Mouse (Mus musculus): ENCODE measurements at regions not wholly inside any gene's neighbourhood (a gene's known extent, or its start where the extent isn't known, plus 50 kb on each side); places are given as distances from the start of the nearest gene placed in this dataset.
A peak's percentile ranks its signal among the peaks of the same experiment; 100 is the strongest.
"Not testable (repeated sequence)": the region's sequence is repeated elsewhere in the genome, so short reads cannot be mapped to it uniquely, and the experiment has no call there.

GRCm38 (mm10) chr3:5806947-5807575 lies 56.5 kb downstream of the Gm8797 start:
- Histone ChIP-seq H3K27me3 (ENCODE audit: control insufficient read depth, insufficient read depth, low read depth, low read length) (no peaks in the 10 kb centered on the region), H3K4me2 (ENCODE audit: low read depth, low read length) (no peak overlapping the region), H3K9me3 (replicated peaks; ENCODE audit: control insufficient read depth, low read length) (no peaks in the 10 kb centered on the region), H3K4me1 (ENCODE audit: control insufficient read depth, low read depth, low read length) (no peaks in the 10 kb centered on the region), H3K36me3 (ENCODE audit: control insufficient read depth, insufficient read depth) (no peaks in the 10 kb centered on the region), H3K27ac (ENCODE audit: low read length) (no peak overlapping the region), H3K4me3 (ENCODE audit: low read depth, low read length) (no peak overlapping the region), H3K9ac (ENCODE audit: low read depth, low read length) (no peak overlapping the region)
- ATAC-seq (ENCODE audit: low read depth), result no peak
- WGBS (ENCODE audit: insufficient replicate concordance), result 64% methylated on average over 2 of the region's 2 CpGs

- Histone ChIP-seq H3K27me3 (ENCODE audit: control insufficient read depth, insufficient read depth, low read depth, low read length) (no peaks in the 10 kb centered on the region), H3K27ac (ENCODE audit: low read length) (no peak overlapping the region), H3K4me2 (ENCODE audit: low read depth, low read length) (no peak overlapping the region), H3K9ac (ENCODE audit: low read depth, low read length) (no peak overlapping the region), H3K4me1 (ENCODE audit: control insufficient read depth, low read depth, low read length) (no peaks in the 10 kb centered on the region), H3K4me3 (ENCODE audit: low read depth, low read length) (no peak overlapping the region), H3K9me3 (replicated peaks; ENCODE audit: control insufficient read depth, low read length) (no peaks in the 10 kb centered on the region), H3K36me3 (ENCODE audit: control insufficient read depth, insufficient read depth) (no peaks in the 10 kb centered on the region)
- ATAC-seq (ENCODE audit: low read depth), result no peak
- 62% methylated on average over 3 of the region's 3 CpGs for WGBS (ENCODE audit: insufficient replicate concordance)
Measured at GRCm38 (mm10) chr3:5811071-5811590, 60.5 kb downstream of the Gm8797 start.

GRCm38 (mm10) chr3:5820243-5820642 lies 69.6 kb downstream of the Gm8797 start:
- not testable (repeated sequence) for ATAC-seq (ENCODE audit: low read depth); H3K27me3 ChIP-seq (ENCODE audit: control insufficient read depth, insufficient read depth, low read depth, low read length)

GRCm38 (mm10) chr3:5860237-5860636 lies 109.6 kb downstream of the Gm8797 start:
- WGBS (ENCODE audit: insufficient replicate concordance), result 26% methylated on average over 18 of the region's 20 CpGs
- H3K27me3 ChIP-seq (ENCODE audit: control insufficient read depth, insufficient read depth, low read depth, low read length); H3K4me2 ChIP-seq (ENCODE audit: low read depth, low read length); H3K9ac ChIP-seq (ENCODE audit: low read depth, low read length); H3K4me1 ChIP-seq (ENCODE audit: control insufficient read depth, low read depth, low read length); H3K36me3 ChIP-seq (ENCODE audit: control insufficient read depth, insufficient read depth); H3K4me3 ChIP-seq (ENCODE audit: low read depth, low read length); H3K9me3 ChIP-seq (replicated peaks; ENCODE audit: control insufficient read depth, low read length); H3K27ac ChIP-seq (ENCODE audit: low read length); ATAC-seq (ENCODE audit: low read depth): not testable (repeated sequence)

More at GRCm38 (mm10) chr3:5820243-5820642, 69.6 kb downstream of the Gm8797 start:
- H3K27ac ChIP-seq (ENCODE audit: low read length); H3K4me1 ChIP-seq (ENCODE audit: control insufficient read depth, low read depth, low read length); H3K9ac ChIP-seq (ENCODE audit: low read depth, low read length); H3K9me3 ChIP-seq (replicated peaks; ENCODE audit: control insufficient read depth, low read length); H3K4me3 ChIP-seq (ENCODE audit: low read depth, low read length); H3K36me3 ChIP-seq (ENCODE audit: control insufficient read depth, insufficient read depth); H3K4me2 ChIP-seq (ENCODE audit: low read depth, low read length): not testable (repeated sequence)
- 53% methylated on average over 7 of the region's 7 CpGs for WGBS (ENCODE audit: insufficient replicate concordance)

- no peak overlapping the region for H3K9ac ChIP-seq (ENCODE audit: low read depth, low read length)
- 50% methylated on average over 2 of the region's 2 CpGs for WGBS (ENCODE audit: insufficient replicate concordance)
- no peaks in the 10 kb centered on the region for H3K27me3 ChIP-seq (ENCODE audit: control insufficient read depth, insufficient read depth, low read depth, low read length)
- H3K4me2 ChIP-seq (ENCODE audit: low read depth, low read length), result no peak overlapping the region
- H3K36me3 ChIP-seq (ENCODE audit: control insufficient read depth, insufficient read depth), result no peaks in the 10 kb centered on the region
- H3K9me3 ChIP-seq (replicated peaks; ENCODE audit: control insufficient read depth, low read length), result no peaks in the 10 kb centered on the region
- no peak overlapping the region for H3K27ac ChIP-seq (ENCODE audit: low read length)
- no peak overlapping the region for H3K4me3 ChIP-seq (ENCODE audit: low read depth, low read length)
- no peak for ATAC-seq (ENCODE audit: low read depth)
- no peaks in the 10 kb centered on the region for H3K4me1 ChIP-seq (ENCODE audit: control insufficient read depth, low read depth, low read length)
Measured at GRCm38 (mm10) chr3:5870407-5870806, 119.8 kb downstream of the Gm8797 start.

GRCm38 (mm10) chr3:5879113-5879512 lies 128.5 kb downstream of the Gm8797 start:
- H3K9me3 ChIP-seq (replicated peaks; ENCODE audit: control insufficient read depth, low read length), result no peaks in the 10 kb centered on the region
- H3K4me2 ChIP-seq (ENCODE audit: low read depth, low read length), result no peak overlapping the region
- H3K4me1 ChIP-seq (ENCODE audit: control insufficient read depth, low read depth, low read length), result no peaks in the 10 kb centered on the region
- H3K27me3 ChIP-seq (ENCODE audit: control insufficient read depth, insufficient read depth, low read depth, low read length), result no peaks in the 10 kb centered on the region
- no peak for ATAC-seq (ENCODE audit: low read depth)
- H3K4me3 ChIP-seq (ENCODE audit: low read depth, low read length), result no peak overlapping the region
- H3K9ac ChIP-seq (ENCODE audit: low read depth, low read length), result no peak overlapping the region
- H3K36me3 ChIP-seq (ENCODE audit: control insufficient read depth, insufficient read depth), result no peaks in the 10 kb centered on the region
- no peak overlapping the region for H3K27ac ChIP-seq (ENCODE audit: low read length)

GRCm38 (mm10) chr3:5917536-5917935 lies 166.9 kb downstream of the Gm8797 start:
- ATAC-seq (ENCODE audit: low read depth), result peak; percentile 56; the same call in 1 of the 2 replicates
- 25% methylated on average over 1 of the region's 1 CpGs for WGBS (ENCODE audit: insufficient replicate concordance)
- H3K4me1 ChIP-seq (ENCODE audit: control insufficient read depth, low read depth, low read length), result no peaks in the 10 kb centered on the region
- H3K4me2 ChIP-seq (ENCODE audit: low read depth, low read length), result no peak overlapping the region
- no peak overlapping the region for H3K9ac ChIP-seq (ENCODE audit: low read depth, low read length)
- no peaks in the 10 kb centered on the region for H3K9me3 ChIP-seq (replicated peaks; ENCODE audit: control insufficient read depth, low read length)
- no peak overlapping the region for H3K4me3 ChIP-seq (ENCODE audit: low read depth, low read length)
- H3K36me3 ChIP-seq (ENCODE audit: control insufficient read depth, insufficient read depth), result no peaks in the 10 kb centered on the region
- H3K27ac ChIP-seq (ENCODE audit: low read length), result no peak overlapping the region
- H3K27me3 ChIP-seq (ENCODE audit: control insufficient read depth, insufficient read depth, low read depth, low read length), result no peaks in the 10 kb centered on the region

- WGBS (ENCODE audit: insufficient replicate concordance), result 64% methylated on average over 11 of the region's 11 CpGs
- not testable (repeated sequence) for H3K27me3 ChIP-seq (ENCODE audit: control insufficient read depth, insufficient read depth, low read depth, low read length); ATAC-seq (ENCODE audit: low read depth); H3K9me3 ChIP-seq (replicated peaks; ENCODE audit: control insufficient read depth, low read length); H3K4me3 ChIP-seq (ENCODE audit: low read depth, low read length); H3K9ac ChIP-seq (ENCODE audit: low read depth, low read length); H3K27ac ChIP-seq (ENCODE audit: low read length); H3K4me1 ChIP-seq (ENCODE audit: control insufficient read depth, low read depth, low read length); H3K36me3 ChIP-seq (ENCODE audit: control insufficient read depth, insufficient read depth); H3K4me2 ChIP-seq (ENCODE audit: low read depth, low read length)
Measured at GRCm38 (mm10) chr3:5950243-5950642, 199.6 kb downstream of the Gm8797 start.

- 53% methylated on average over 5 of the region's 5 CpGs for WGBS (ENCODE audit: insufficient replicate concordance)
- not testable (repeated sequence) for ATAC-seq (ENCODE audit: low read depth); H3K27ac ChIP-seq (ENCODE audit: low read length); H3K4me3 ChIP-seq (ENCODE audit: low read depth, low read length); H3K9me3 ChIP-seq (replicated peaks; ENCODE audit: control insufficient read depth, low read length); H3K9ac ChIP-seq (ENCODE audit: low read depth, low read length); H3K4me2 ChIP-seq (ENCODE audit: low read depth, low read length); H3K36me3 ChIP-seq (ENCODE audit: control insufficient read depth, insufficient read depth); H3K27me3 ChIP-seq (ENCODE audit: control insufficient read depth, insufficient read depth, low read depth, low read length); H3K4me1 ChIP-seq (ENCODE audit: control insufficient read depth, low read depth, low read length)
Measured at GRCm38 (mm10) chr3:5989011-5989645, 238.5 kb downstream of the Gm8797 start.
